Mouse (Mus musculus) intestine, postnatal 0 days (tissue): ENCODE measurements around the gene Ccdc34. TPM values are rescaled to one million over a fixed set of nuclear protein-coding genes. Genes with fewer than 3 reads are reported as not detected.

Experiments used
- ATAC-seq: fragments of 200-750 bp; cut with Nextera tagmentation; 2 replicates; pipeline ENCODE4 v1.8.0; 2017; ENCODE audit warnings: mild to moderate bottlenecking, moderate TSS enrichment, moderate library complexity
- H3K27ac ChIP-seq: fragments of 300-500 bp; sonication (generic); 2 replicates; pipeline ENCODE4 v1.5.1; 2014; ENCODE audit warnings: mild to moderate bottlenecking, low read depth, low read length, moderate library complexity
- H3K27me3 ChIP-seq: fragments of 300-500 bp; sonication (generic); replicated peaks from 2 replicates; pipeline ENCODE4 v1.6.1; 2014; ENCODE audit warnings: low read length, mixed read lengths; ENCODE audit not compliant: control insufficient read depth, insufficient read depth
- H3K36me3 ChIP-seq: fragments of 300-500 bp; sonication (generic); 2 replicates; pipeline ENCODE4 v1.6.1; 2014; ENCODE audit warnings: mild to moderate bottlenecking, moderate library complexity; ENCODE audit not compliant: control insufficient read depth, insufficient read depth
- H3K4me1 ChIP-seq: fragments of 300-500 bp; sonication (generic); replicated peaks from 2 replicates; pipeline ENCODE4 v1.6.1; 2014; ENCODE audit warnings: antibody characterized with exemption, low read length, mixed read lengths; ENCODE audit not compliant: control insufficient read depth, insufficient read depth
- H3K4me2 ChIP-seq: fragments of 300-500 bp; sonication (generic); replicated peaks from 2 replicates; pipeline ENCODE4 v1.6.1; 2014; ENCODE audit warnings: low read depth, mild to moderate bottlenecking, moderate library complexity
- H3K4me3 ChIP-seq: fragments of 300-500 bp; sonication (generic); 2 replicates; pipeline ENCODE4 v1.5.1; 2014; ENCODE audit warnings: low read depth, low read length
- H3K9ac ChIP-seq: fragments of 300-500 bp; sonication (generic); 2 replicates; pipeline ENCODE4 v1.6.1; 2014; ENCODE audit warnings: mild to moderate bottlenecking, low read depth, low read length
- H3K9me3 ChIP-seq: fragments of 300-500 bp; sonication (generic); 2 replicates; pipeline ENCODE4 v1.6.1; 2016; ENCODE audit warnings: mixed run types; ENCODE audit not compliant: control insufficient read depth
- CTCF ChIP-seq: sonication (generic); IDR thresholded peaks from 2 replicates; pipeline ENCODE4 v1.5.1; 2016; ENCODE audit warnings: low read depth, mild to moderate bottlenecking, control low read depth, antibody characterized with exemption, moderate library complexity
- WGBS: fragments of 180-500 bp; shearing (Covaris S2); extraction: QIAGEN DNeasy Blood & Tissue Kit; methylation state at CpG from one replicate; pipeline ENCODE4 v1.1.7; 2014; 5-methylcytosine and 5-hydroxymethylcytosine counted together
- polyA plus RNA-seq: library from polyadenylated mRNA; unstranded; fragments of >200 nt; fragmentation: Nextera tagmentation; extraction: Ambion mirVana; gene quantifications from 2 replicates; pipeline ENCODE4 v1.2.1, GENCODE M21; 2015

Gene Ccdc34
- polyA plus RNA-seq, 1 experiment from 2014 or later = 25.3 TPM

DNA sequence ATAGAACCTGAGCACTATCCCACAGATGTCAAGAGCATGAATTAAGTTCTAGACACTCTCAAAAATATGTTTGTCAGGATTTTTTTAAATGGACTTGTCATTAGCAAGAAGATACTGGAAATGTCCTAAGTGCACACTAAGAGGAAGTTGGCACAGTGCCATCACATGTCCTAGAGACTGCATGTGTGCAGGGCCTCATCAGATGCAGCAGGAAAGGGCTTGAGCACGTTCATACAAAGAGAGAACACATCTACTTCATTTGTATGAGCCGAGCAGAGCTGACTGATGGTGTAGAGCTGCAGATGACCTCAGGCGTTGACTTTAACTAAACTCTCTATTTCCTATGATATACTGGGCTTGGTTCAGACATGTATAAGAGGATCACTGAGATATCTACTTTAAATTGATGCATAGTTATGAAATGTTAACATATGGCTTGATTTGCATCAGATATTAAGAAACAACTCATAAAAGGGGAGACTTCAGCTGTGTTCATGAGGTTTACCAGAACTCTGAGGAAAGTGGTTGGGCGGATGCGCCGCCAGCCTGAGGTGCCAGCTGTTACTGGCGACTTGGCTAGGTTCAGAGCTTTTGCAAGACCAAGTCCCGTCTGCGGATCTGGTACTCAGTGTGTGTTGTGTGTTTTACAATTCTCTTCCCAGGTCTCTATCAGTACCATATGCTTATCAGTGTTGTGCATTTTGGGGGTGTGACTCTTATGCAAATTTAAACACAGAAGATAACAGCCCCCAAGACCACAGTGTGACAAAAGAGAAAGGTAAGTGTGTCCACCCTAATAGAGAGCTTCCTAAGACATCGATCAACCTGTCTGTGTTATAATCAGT is 10.0 kb upstream of the Ccdc34 start:
- Histone ChIP-seq H3K4me2 (no peak overlapping the region), H3K9me3 (no peaks in the 10 kb centered on the region), H3K27ac (no peak overlapping the region), H3K27me3 (no peaks in the 10 kb centered on the region), H3K36me3 (peaks cover 31% of the 10 kb centered on the region), H3K9ac (no peak overlapping the region), H3K4me1 (no peaks in the 10 kb centered on the region), H3K4me3 (no peak overlapping the region)
- 60% methylated on average over 10 of the region's 10 CpGs for WGBS
- peak; percentile 71 for ATAC-seq
- TF ChIP-seq CTCF = no peak

DNA sequence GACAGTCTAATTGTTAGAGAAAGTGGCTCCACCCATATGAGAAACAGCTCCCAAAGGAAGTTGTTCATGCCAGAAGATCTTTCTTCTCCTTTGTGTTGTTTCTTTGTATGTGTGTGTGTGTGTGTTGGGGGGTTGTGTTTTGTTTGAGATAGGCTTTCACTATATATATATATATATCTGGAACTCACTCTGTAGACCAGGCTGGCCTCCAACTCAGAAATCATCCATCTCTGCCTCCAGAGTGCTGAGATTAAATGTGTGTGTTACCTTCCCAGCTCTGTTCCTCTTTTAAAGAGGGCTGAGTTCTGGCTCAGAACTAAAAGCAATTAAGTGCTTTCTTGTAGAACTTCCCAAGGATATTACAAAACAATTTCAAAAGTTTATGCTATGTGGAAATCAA is 8.2 kb upstream of the Ccdc34 start:
- no peak overlapping the region for H3K4me2 ChIP-seq
- no peaks in the 10 kb centered on the region for H3K27me3 ChIP-seq
- TF ChIP-seq CTCF = no peak
- H3K4me3 ChIP-seq = no peak overlapping the region
- ATAC-seq = no peak
- peaks cover 31% of the 10 kb centered on the region for H3K36me3 ChIP-seq
- H3K9ac ChIP-seq = no peak overlapping the region
- no peaks in the 10 kb centered on the region for H3K4me1 ChIP-seq
- H3K27ac ChIP-seq = no peak overlapping the region
- H3K9me3 ChIP-seq = no peaks in the 10 kb centered on the region

GRCm38 (mm10) chr2:110012184-110012725 is 5.4 kb upstream of the Ccdc34 start:
- no peak overlapping the region for H3K27ac ChIP-seq
- TF ChIP-seq CTCF = no peak
- no peak overlapping the region for H3K4me3 ChIP-seq
- ATAC-seq = no peak
- H3K9ac ChIP-seq = no peak overlapping the region
- H3K4me1 ChIP-seq = no peaks in the 10 kb centered on the region
- no peak overlapping the region for H3K4me2 ChIP-seq
- no peaks in the 10 kb centered on the region for H3K27me3 ChIP-seq
- H3K36me3 ChIP-seq = peaks cover 29% of the 10 kb centered on the region
- H3K9me3 ChIP-seq = no peaks in the 10 kb centered on the region
- 82% methylated on average over 13 of the region's 13 CpGs for WGBS

GRCm38 (mm10) chr2:110017087-110017486 is 530 bp upstream of the Ccdc34 start:
- Histone ChIP-seq H3K27me3 (no peaks in the 10 kb centered on the region), H3K27ac (no peak overlapping the region), H3K36me3 (peaks cover 10% of the 10 kb centered on the region), H3K9ac (0 out of 2 replicates have a peak overlapping the region, but pooled peaks have one; percentile 79), H3K9me3 (no peaks in the 10 kb centered on the region), H3K4me2 (peak overlapping the region; percentile 87), H3K4me1 (no peaks in the 10 kb centered on the region), H3K4me3 (peak overlapping the region; percentile 88)
- 35% methylated on average over 7 of the region's 7 CpGs for WGBS
- ATAC-seq = no peak
- no peak for TF ChIP-seq CTCF

DNA sequence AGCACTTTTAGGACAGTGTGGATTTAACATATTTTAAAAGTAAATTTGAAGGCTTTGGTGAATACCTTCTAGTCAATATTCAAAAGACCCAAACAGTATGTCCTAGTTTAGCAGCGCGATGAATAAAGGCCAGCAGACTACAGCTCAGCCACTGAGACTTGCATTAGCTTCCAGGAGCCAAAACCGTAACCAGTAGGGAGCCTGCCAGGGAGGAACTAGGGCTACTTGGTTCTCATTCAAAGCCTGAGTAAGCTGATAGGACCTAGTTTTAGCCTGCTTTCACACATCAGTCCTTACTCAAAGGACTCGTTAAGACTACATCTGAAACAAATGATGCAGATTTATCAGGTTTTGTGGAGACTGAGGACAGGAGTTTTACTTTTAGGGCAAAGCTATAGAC is 2.0 kb downstream of the Ccdc34 start:
- ATAC-seq = no peak
- H3K36me3 ChIP-seq = 0 out of 2 replicates have a peak, but pooled peaks cover 5% of the 10 kb centered on the region
- no peak overlapping the region; the same call in 1 of the 2 replicates for H3K4me2 ChIP-seq
- TF ChIP-seq CTCF = no peak
- 76% methylated on average over 4 of the region's 4 CpGs for WGBS
- no peak overlapping the region for H3K27ac ChIP-seq
- no peaks in the 10 kb centered on the region for H3K27me3 ChIP-seq
- no peaks in the 10 kb centered on the region for H3K9me3 ChIP-seq
- H3K9ac ChIP-seq = no peak overlapping the region
- H3K4me1 ChIP-seq = no peaks in the 10 kb centered on the region
- H3K4me3 ChIP-seq = no peak overlapping the region

DNA sequence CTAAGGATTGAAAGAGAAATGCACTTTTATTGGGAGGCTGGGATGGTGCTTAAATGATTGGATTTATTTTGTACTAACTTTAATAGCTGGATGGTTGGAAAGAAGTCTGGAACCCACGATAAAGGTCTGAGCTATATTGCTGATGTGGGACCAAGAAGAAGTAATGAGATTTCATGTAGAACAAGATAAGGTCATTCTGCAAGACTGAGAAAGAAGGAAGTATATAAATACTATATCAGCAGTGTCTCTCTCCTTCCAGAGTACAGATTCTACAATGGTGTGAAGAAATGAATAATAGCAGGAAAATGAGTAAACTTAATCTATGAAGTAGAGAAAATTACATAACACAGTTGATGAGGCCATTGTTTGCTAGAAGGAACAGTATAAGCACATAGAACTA is 2.8 kb downstream of the Ccdc34 start:
- Histone ChIP-seq H3K4me1 (no peaks in the 10 kb centered on the region), H3K36me3 (0 out of 2 replicates have a peak, but pooled peaks cover 5% of the 10 kb centered on the region), H3K27me3 (no peaks in the 10 kb centered on the region), H3K4me3 (no peak overlapping the region), H3K9ac (no peak overlapping the region), H3K9me3 (no peaks in the 10 kb centered on the region), H3K27ac (no peak overlapping the region), H3K4me2 (no peak overlapping the region)
- TF ChIP-seq CTCF = no peak
- no peak for ATAC-seq
- whole genome bisulfite sequencing = 40% methylated on average over 1 of the region's 1 CpGs
